Mouse (Mus musculus) cerebellum, postnatal 36 days (tissue): ENCODE results near the gene Epb41l2.
A peak's percentile ranks its signal among the peaks of the same experiment; 100 is the strongest.

Experiments
- DNase-seq, 2 experiments: peaks; one replicate each; pipeline ENCODE4 v3.0.0; 2021 to 2022; ENCODE audit warnings: mixed read lengths in 2 of 2

Epb41l2 gene

GRCm38 (mm10) chr10:25513821-25514220 is 154.2 kb downstream of the Epb41l2 start:
- no peak for DNase-seq

DNA sequence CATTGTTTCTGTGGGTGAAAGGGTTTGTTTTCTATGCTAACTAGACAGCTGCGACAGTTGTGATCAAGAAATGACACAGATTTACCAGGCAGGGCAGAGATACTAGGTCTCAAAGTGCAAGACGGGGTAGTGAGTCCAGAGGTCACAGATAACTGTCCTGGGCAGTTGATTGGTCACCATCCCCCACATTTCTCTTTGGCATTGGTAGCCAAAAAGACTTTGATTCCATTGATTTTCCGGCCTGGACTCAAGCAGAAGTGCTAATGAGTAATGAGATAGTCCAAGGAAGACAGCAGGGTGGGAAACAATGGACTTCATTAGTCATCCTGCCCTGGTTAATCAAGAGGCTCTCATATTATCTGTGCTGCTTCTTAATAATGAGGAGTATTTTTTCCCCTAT is 160.4 kb downstream of the Epb41l2 start:
- no peak for DNase-seq

- no peak for DNase-seq
These were observed 160.8 kb downstream of the Epb41l2 start for GRCm38 (mm10) chr10:25520428-25520827.

DNA sequence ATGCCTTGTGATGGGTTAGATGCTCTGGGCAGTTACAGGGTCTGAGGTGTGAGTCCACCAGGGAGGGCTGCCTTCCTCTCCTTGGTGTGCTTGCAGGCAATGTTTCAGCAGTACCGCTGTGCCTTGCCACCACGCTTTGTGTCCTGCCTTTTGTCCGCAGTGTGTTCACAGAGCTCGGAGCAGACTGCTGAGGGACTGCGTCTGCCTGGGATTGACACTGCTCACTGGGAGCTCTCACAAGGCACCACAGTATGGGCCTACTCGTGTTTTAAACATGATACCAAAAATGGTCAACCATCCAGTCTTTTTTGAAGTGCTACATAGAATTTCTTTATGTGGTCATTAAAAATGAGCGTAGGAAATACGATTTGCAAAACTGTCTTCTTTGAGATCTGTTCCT is 164.1 kb downstream of the Epb41l2 start:
- DNase-seq = no peak

GRCm38 (mm10) chr10:25526156-25526555 is 166.6 kb downstream of the Epb41l2 start:
- DNase-seq = no peak

DNA sequence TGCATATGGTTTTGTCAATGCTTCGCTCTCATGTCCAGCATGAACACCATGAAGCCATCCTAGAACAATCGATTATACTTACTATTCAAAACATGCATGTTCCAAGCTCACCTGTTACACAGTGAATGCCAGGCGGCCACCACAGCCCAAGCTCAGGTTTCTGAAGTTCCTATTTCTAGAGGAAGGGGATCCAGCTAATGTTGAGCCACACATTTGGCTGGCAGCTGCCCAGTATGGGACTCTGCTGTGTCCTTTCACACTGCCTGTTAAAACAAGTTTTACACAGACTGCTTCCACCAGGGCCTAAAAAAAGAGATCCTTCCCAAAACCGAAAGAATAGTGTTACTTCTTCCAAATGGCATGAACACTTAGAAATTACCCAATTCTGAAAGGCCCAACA is 167.0 kb downstream of the Epb41l2 start:
- no peak for DNase-seq

- DNase-seq = no peak
These were observed 167.5 kb downstream of the Epb41l2 start for GRCm38 (mm10) chr10:25527126-25527525.

DNA sequence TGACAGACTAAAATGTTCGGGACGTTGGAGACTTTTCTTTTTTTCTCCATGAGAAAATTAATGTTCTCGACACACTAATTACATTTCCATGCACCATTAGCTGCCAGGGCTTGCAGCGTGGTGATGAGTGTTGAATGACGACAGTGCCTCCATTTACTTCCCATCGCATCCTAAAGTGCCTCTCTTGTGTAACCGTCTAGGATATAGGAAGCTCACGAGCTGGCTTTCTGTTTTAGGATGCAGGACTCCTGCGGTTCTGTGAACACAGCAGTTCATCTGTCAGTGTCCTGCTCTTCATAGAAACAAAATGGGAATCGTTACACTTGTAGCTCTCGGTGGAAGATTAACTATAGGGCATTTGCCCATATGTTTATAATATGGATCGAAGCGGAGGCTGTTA is 171.7 kb downstream of the Epb41l2 start:
- no peak for DNase-seq

GRCm38 (mm10) chr10:25533105-25533504 is 173.5 kb downstream of the Epb41l2 start:
- no peak for DNase-seq

- DNase-seq = no peak
These were observed 174.1 kb downstream of the Epb41l2 start for GRCm38 (mm10) chr10:25533513-25534246.

DNA sequence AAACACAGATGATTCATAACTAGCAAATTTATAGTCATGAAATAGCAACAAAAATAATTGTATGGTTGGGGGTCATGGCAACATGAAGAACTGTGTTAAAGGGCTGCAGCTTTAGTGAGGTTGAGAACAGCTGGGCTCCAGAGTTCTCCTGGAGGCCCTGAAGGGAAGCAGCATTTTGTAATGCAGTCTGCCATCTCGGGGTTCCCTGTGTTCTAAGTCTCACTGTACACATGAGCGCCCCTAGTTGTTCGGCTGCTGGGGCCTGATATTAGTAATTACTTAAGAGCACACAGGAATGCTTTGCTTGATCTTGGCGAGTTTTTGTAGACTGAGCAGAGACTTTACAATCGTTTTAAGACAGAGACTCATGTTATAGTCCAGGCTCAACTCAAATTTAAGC is 174.9 kb downstream of the Epb41l2 start:
- DNase-seq = no peak

DNA sequence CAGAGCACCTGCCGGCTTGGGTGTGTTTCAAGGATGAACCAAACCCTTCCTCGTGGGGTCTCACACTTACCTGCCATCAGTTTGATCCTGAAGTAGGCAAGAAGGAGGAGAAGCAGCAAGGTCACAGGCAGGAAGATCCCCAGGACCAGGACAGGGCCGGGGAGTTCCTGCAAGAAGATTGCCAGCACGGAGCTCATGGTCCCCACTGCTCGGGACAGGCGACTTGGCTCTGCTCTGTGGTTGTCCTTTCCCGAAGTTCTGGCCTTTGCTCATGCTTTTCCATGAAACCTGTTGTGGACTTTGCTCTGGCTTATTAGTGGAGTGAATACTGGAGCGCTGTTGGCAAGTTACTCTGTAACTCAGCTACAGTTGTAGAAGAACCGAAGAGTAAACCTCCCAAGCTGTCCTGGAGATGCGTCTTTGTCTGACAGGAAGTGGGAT is 176.3 kb downstream of the Epb41l2 start, which contains the start of gene Smlr1:
Gene Smlr1 (minus strand): TSS at position 377 of the 441 bp plus-strand sequence.
- no peak for DNase-seq

GRCm38 (mm10) chr10:25536621-25537020 is 177.0 kb downstream of the Epb41l2 start:
- DNase-seq = no peak

- no peak for DNase-seq
These were observed 179.1 kb downstream of the Epb41l2 start for GRCm38 (mm10) chr10:25538738-25539137.

DNA sequence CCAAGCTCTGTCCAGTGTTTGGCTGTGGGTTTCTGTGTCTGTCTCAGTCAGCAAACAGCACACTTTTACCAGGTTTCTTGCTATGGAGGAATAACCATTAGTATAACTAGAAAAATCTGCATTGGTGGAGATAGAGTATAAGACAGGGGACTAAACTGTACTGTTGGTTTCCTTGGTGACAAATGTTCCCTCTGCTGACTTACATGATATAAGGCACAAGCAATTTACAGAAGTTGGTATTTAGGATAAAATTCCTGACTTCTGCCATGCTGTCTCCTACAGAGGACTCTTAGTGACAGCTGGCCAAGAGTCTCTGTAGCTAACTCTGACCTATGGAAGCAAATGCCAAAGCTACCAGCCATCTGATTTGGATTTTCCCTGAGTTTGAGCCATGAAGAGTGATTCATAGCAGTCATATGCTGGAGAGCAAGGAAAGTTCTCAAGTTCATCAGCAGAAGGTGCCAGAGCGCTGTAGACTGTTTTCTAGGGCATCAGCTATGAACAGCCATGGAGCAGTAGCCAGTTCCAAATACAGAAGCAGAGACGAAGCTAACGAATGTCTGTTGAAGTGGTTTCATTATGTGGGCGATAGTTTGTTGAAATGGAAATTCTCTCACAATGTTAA is 179.7 kb downstream of the Epb41l2 start:
- DNase-seq = peak in 1 of 2 experiments; percentile 6

- no peak for DNase-seq
These were observed 180.2 kb downstream of the Epb41l2 start for GRCm38 (mm10) chr10:25539771-25540168.

GRCm38 (mm10) chr10:25541097-25541496 is 181.5 kb downstream of the Epb41l2 start:
- DNase-seq = no peak

DNA sequence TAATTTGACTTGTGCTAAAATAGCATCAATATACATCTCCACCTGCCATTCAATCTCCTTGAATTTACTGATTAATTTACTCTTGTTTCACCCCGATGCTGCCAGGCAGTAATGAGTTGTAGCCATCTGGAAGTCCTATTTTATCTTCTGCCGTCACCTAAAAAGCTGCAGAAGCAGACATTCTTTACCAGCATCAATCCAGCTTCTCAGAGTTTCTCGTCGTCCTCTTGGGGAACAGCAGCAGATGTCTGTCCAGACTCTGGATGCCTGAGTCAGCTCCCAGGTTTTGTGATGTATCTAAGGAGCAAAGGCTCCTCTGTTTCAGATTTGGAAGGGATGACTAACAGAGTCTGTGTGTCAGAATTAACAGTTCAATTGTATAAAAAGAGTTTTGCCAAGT is 193.3 kb downstream of the Epb41l2 start:
- DNase-seq = no peak

DNA sequence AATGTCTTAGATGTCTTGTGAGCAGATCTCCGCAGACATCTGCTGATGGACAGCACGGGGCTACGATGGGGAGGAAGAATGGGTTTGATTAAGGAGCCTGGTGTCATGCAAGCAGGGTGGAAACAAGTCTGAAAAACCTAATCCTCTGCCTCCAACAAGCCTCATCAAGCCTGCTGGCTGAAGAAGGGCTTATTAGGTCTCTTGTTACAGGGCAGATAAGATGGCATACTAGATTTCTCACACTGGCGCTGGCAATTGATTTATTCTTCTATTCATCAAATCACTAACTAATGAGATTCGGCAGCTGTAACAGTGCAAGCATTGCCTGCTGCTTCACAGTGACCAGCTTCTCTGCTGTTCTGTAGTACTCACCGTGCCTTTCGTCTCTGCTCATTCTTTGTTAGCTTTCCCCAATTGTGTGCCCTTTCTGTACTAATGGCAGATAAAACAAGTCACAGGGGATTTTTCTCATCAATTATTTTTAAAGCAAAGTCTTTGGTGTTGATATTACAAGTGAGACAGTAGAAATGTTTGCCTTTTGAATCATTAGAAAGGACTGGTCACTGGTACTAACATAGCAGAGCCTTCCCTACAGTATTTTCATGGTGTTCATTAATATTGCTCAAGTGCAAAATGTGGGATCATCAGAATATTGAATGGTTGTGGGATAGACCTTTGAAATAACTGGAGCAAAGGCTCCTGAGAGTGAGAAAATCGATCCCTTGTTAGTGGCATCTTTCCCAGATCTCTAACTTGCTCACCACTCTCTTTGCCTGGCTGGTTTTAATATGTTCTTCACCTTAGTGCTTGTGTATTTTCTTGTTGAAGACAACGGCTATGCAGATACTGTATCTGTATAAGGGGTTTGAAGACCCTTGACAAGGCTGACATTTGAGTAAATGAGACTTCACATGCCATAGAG is 212.0 kb downstream of the Epb41l2 start:
- DNase-seq = no peak
